Mouse (Mus musculus): ENCODE measurements at regions not wholly inside any gene's neighbourhood (a gene's known extent, or its start where the extent isn't known, plus 50 kb on each side); places are given as distances from the start of the nearest gene placed in this dataset.

DNA sequence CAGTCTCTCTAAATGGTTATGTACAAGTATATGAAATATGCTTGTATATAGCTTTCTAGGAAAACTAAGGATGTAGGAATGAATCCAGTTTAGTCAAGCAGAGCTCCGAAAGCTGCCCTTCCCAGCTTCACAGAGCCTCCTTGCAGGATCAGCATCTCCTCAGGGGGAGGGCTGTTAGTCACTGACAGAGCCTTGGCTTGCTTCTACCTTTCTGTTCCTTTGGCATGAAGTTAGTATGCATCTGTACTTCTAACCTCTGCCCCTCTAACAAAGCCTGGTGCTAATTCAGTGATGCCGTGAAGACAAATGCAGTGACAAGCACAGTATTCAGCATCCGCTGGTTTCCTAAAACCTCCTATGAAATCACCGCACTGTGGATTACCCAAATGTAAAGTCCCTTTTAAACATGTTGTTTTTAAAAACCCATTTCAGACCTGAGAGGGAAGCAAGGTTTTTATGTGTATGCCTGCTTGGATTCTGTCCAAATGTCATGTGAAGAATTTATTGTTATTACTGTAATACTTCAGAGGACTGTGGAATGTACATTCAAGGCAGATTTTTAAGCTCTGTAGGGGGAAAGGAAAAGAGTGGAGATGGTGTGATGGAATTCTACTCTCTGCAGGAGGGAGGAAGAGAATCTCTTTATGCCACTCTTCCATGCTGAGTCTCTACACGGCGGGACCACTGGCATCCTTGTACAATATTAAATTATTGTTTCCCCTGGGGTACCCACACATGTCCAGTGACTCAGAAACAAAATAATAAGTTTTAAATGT, 86.1 kb upstream of the Dkk2 start:
- no peak for TF ChIP-seq CTCF (IDR thresholded peaks at IDR 0.05; ENCODE audit: control insufficient read depth, insufficient read depth, insufficient replicate concordance, low read depth, low read length)
- TF ChIP-seq POLR2A (IDR thresholded peaks at IDR 0.05; ENCODE audit: control insufficient read depth, low read depth, low read length), result no peak
